Mouse (Mus musculus): ENCODE measurements around the gene Gsto2.

GRCm38 (mm10) chr19:47927032-47927431 is 61.7 kb downstream of the Gsto2 start:
- TF ChIP-seq CTCF (conservative IDR thresholded peaks at IDR 0.05; ENCODE audit: low read length) (no peak), POU5F1 (IDR thresholded peaks at IDR 0.05; ENCODE audit: borderline replicate concordance, low read length) (no peak)

Measured in E14TG2a.4 (cell line).